Mouse (Mus musculus): ENCODE results near the gene Acta1. TPM values are rescaled to one million over a fixed set of nuclear protein-coding genes. Genes with fewer than 3 reads are reported as not detected.

Acta1 gene
- total and polyA plus RNA-seq, 2 experiments from 2014 or later: 149 to 491 TPM

- H3K27ac ChIP-seq (ENCODE audit: low read depth): no peak overlapping the region
- WGBS: under 1% methylated on average over 62 of the region's 79 CpGs
- ATAC-seq (ENCODE audit: insufficient read depth, low read depth): peak; percentile 96
- DNase-seq (ENCODE audit: low spot score): peak; percentile 86
- H3K4me1 ChIP-seq (ENCODE audit: control insufficient read depth, insufficient read depth): peaks cover 11% of the 10 kb centered on the region
- no peaks in the 10 kb centered on the region for H3K9me3 ChIP-seq (replicated peaks; ENCODE audit: control insufficient read depth, low read length)
- H3K36me3 ChIP-seq (replicated peaks; ENCODE audit: control insufficient read depth, insufficient read depth, low read length): no peaks in the 10 kb centered on the region
- H3K9ac ChIP-seq (replicated peaks; ENCODE audit: low read depth, low read length): peak overlapping the region; percentile 58
- H3K4me3 ChIP-seq (ENCODE audit: low read depth, low read length): peak overlapping the region; percentile 64
- TF ChIP-seq CTCF (IDR thresholded peaks at IDR 0.05; ENCODE audit: low read depth) (peak; percentile 30), EP300 (IDR thresholded peaks at IDR 0.05; ENCODE audit: low read depth) (no peak)
- H3K4me2 ChIP-seq (ENCODE audit: low read depth, low read length): peak overlapping the region; percentile 75
- 0 out of 2 replicates have a peak, but pooled peaks cover 3% of the 10 kb centered on the region for H3K27me3 ChIP-seq (ENCODE audit: control insufficient read depth, insufficient read depth, low read length)
Observed at GRCm38 (mm10) chr8:123858941-123859647, 35.5 kb downstream of the Acta1 start.

- Histone ChIP-seq H3K9me3 (replicated peaks; ENCODE audit: control insufficient read depth, low read length) (no peaks in the 10 kb centered on the region), H3K27me3 (ENCODE audit: control insufficient read depth, insufficient read depth, low read length) (no peaks in the 10 kb centered on the region), H3K4me2 (ENCODE audit: low read depth, low read length) (peak overlapping the region; percentile 75), H3K4me3 (ENCODE audit: low read depth, low read length) (peak overlapping the region; percentile 64), H3K27ac (ENCODE audit: low read depth) (no peak overlapping the region), H3K36me3 (replicated peaks; ENCODE audit: control insufficient read depth, insufficient read depth, low read length) (no peaks in the 10 kb centered on the region), H3K4me1 (ENCODE audit: control insufficient read depth, insufficient read depth) (peaks cover 11% of the 10 kb centered on the region; the same call in 1 of the 2 replicates), H3K9ac (replicated peaks; ENCODE audit: low read depth, low read length) (peak overlapping the region; percentile 58)
- ATAC-seq (ENCODE audit: insufficient read depth, low read depth) (no peak), DNase-seq (ENCODE audit: low spot score) (peak; percentile 15)
- 1% methylated on average over 17 of the region's 17 CpGs for WGBS
- TF ChIP-seq EP300 (IDR thresholded peaks at IDR 0.05; ENCODE audit: low read depth) (no peak), CTCF (IDR thresholded peaks at IDR 0.05; ENCODE audit: low read depth) (no peak)
Observed at GRCm38 (mm10) chr8:123858574-123858940, 36.0 kb downstream of the Acta1 start.

- ATAC-seq (ENCODE audit: insufficient read depth, low read depth) (no peak), DNase-seq (ENCODE audit: low spot score) (no peak)
- TF ChIP-seq CTCF (IDR thresholded peaks at IDR 0.05; ENCODE audit: low read depth) (no peak), EP300 (IDR thresholded peaks at IDR 0.05; ENCODE audit: low read depth) (no peak)
- Histone ChIP-seq H3K4me1 (ENCODE audit: control insufficient read depth, insufficient read depth) (peaks cover 11% of the 10 kb centered on the region; the same call in 1 of the 2 replicates), H3K4me2 (ENCODE audit: low read depth, low read length) (no peak overlapping the region), H3K9me3 (replicated peaks; ENCODE audit: control insufficient read depth, low read length) (no peaks in the 10 kb centered on the region), H3K9ac (replicated peaks; ENCODE audit: low read depth, low read length) (no peak overlapping the region), H3K27ac (ENCODE audit: low read depth) (no peak overlapping the region), H3K4me3 (ENCODE audit: low read depth, low read length) (no peak overlapping the region), H3K36me3 (replicated peaks; ENCODE audit: control insufficient read depth, insufficient read depth, low read length) (no peaks in the 10 kb centered on the region), H3K27me3 (ENCODE audit: control insufficient read depth, insufficient read depth, low read length) (no peaks in the 10 kb centered on the region)
- WGBS: 83% methylated on average over 3 of the region's 3 CpGs
Observed at GRCm38 (mm10) chr8:123857361-123857760, 37.2 kb downstream of the Acta1 start.

- TF ChIP-seq CTCF (IDR thresholded peaks at IDR 0.05; ENCODE audit: low read depth): no peak
- no peak for TF ChIP-seq EP300 (IDR thresholded peaks at IDR 0.05; ENCODE audit: low read depth)
- H3K9ac ChIP-seq (replicated peaks; ENCODE audit: low read depth, low read length): no peak overlapping the region
- no peaks in the 10 kb centered on the region for H3K36me3 ChIP-seq (replicated peaks; ENCODE audit: control insufficient read depth, insufficient read depth, low read length)
- no peak for DNase-seq (ENCODE audit: low spot score)
- no peak overlapping the region for H3K4me2 ChIP-seq (ENCODE audit: low read depth, low read length)
- H3K4me1 ChIP-seq (ENCODE audit: control insufficient read depth, insufficient read depth): peaks cover 10% of the 10 kb centered on the region; the same call in 1 of the 2 replicates
- no peak for ATAC-seq (ENCODE audit: insufficient read depth, low read depth)
- no peaks in the 10 kb centered on the region for H3K9me3 ChIP-seq (replicated peaks; ENCODE audit: control insufficient read depth, low read length)
- 88% methylated on average over 9 of the region's 9 CpGs for WGBS
- H3K4me3 ChIP-seq (ENCODE audit: low read depth, low read length): no peak overlapping the region
- no peak overlapping the region for H3K27ac ChIP-seq (ENCODE audit: low read depth)
- no peaks in the 10 kb centered on the region for H3K27me3 ChIP-seq (ENCODE audit: control insufficient read depth, insufficient read depth, low read length)
Observed at GRCm38 (mm10) chr8:123854733-123855475, 39.6 kb downstream of the Acta1 start.

GRCm38 (mm10) chr8:123854252-123854651 lies 40.3 kb downstream of the Acta1 start:
- WGBS: 65% methylated on average over 1 of the region's 1 CpGs
- Histone ChIP-seq H3K4me2 (ENCODE audit: low read depth, low read length) (no peak overlapping the region), H3K4me3 (ENCODE audit: low read depth, low read length) (no peak overlapping the region), H3K27me3 (ENCODE audit: control insufficient read depth, insufficient read depth, low read length) (no peaks in the 10 kb centered on the region), H3K9ac (replicated peaks; ENCODE audit: low read depth, low read length) (no peak overlapping the region), H3K36me3 (replicated peaks; ENCODE audit: control insufficient read depth, insufficient read depth, low read length) (no peaks in the 10 kb centered on the region), H3K27ac (ENCODE audit: low read depth) (no peak overlapping the region), H3K4me1 (ENCODE audit: control insufficient read depth, insufficient read depth) (peaks cover 8% of the 10 kb centered on the region; the same call in 1 of the 2 replicates), H3K9me3 (replicated peaks; ENCODE audit: control insufficient read depth, low read length) (no peaks in the 10 kb centered on the region)
- ATAC-seq (ENCODE audit: insufficient read depth, low read depth): no peak
- no peak for TF ChIP-seq CTCF (IDR thresholded peaks at IDR 0.05; ENCODE audit: low read depth)
- TF ChIP-seq EP300 (IDR thresholded peaks at IDR 0.05; ENCODE audit: low read depth): no peak
- no peak for DNase-seq (ENCODE audit: low spot score)

All from heart, postnatal 0 days (tissue).